Mouse (Mus musculus): Measurements from ENCODE around the gene Gfi1b. TPM values are rescaled to one million over a fixed set of nuclear protein-coding genes. Genes with fewer than 3 reads are reported as not detected.

Gene Gfi1b
- total RNA-seq, 2 experiments from 2014 or later: 10.3 to 28.3 TPM

GRCm38 (mm10) chr2:28563303-28563702, 58.5 kb downstream of the Gfi1b start, which contains the start of gene Cel:
Gene Cel, minus strand, starts transcription at chr2:28563403.
- no peak for ATAC-seq (replicated peaks; ENCODE audit: poor library complexity)

Other genes with a start within 250 kb of the Gfi1b start
- 1.9 and 2.2 TPM in 2 replicates for gene Ppp1r26, start 175.2 kb downstream of the Gfi1b start, total RNA-seq (2015)
- gene Ppp1r26, start 175.2 kb downstream of the Gfi1b start, total RNA-seq (2017): 1.1 and 1.6 TPM in 2 replicates
- not detected in 2 replicates for gene 1700007K13Rik, start 155.7 kb downstream of the Gfi1b start, total RNA-seq (2015)
- not detected in 2 replicates for gene 1700007K13Rik, start 155.7 kb downstream of the Gfi1b start, total RNA-seq (2017)
- gene Mrps2, start 153.9 kb downstream of the Gfi1b start, total RNA-seq (2015): 64.8 and 71.0 TPM in 2 replicates
- 31.2 and 32.5 TPM in 2 replicates for gene Mrps2, start 153.9 kb downstream of the Gfi1b start, total RNA-seq (2017)
- not detected in 2 replicates for gene Gbgt1, start 125.1 kb downstream of the Gfi1b start, total RNA-seq (2015)
- gene Gbgt1, start 125.1 kb downstream of the Gfi1b start, total RNA-seq (2017): not detected in 2 replicates
- gene Gm10134, start 115.9 kb downstream of the Gfi1b start, total RNA-seq (2015): not detected in 2 replicates
- gene Gm10134, start 115.9 kb downstream of the Gfi1b start, total RNA-seq (2017): not detected in 2 replicates
- gene Ralgds, start 108.9 kb downstream of the Gfi1b start, total RNA-seq (2015): 3.4 and 7.4 TPM in 2 replicates
- 3.2 and 3.3 TPM in 2 replicates for gene Ralgds, start 108.9 kb downstream of the Gfi1b start, total RNA-seq (2017)
- gene Cel, start 58.6 kb downstream of the Gfi1b start, total RNA-seq (2015): not detected in 2 replicates
- not detected in 2 replicates for gene Cel, start 58.6 kb downstream of the Gfi1b start, total RNA-seq (2017)
- 16.2 and 19.1 TPM in 2 replicates for gene Gtf3c5, start 38.2 kb downstream of the Gfi1b start, total RNA-seq (2015)
- gene Gtf3c5, start 38.2 kb downstream of the Gfi1b start, total RNA-seq (2017): 11.0 and 13.0 TPM in 2 replicates
- 9.4 and 10.3 TPM in 2 replicates for gene Tsc1, start 19.2 kb upstream of the Gfi1b start, total RNA-seq (2015)
- 7.1 and 12.1 TPM in 2 replicates for gene Tsc1, start 19.2 kb upstream of the Gfi1b start, total RNA-seq (2017)
- gene Spaca9, start 77.7 kb upstream of the Gfi1b start, total RNA-seq (2015): 0.66 and 5.7 TPM in 2 replicates
- gene Spaca9, start 77.7 kb upstream of the Gfi1b start, total RNA-seq (2017): 2.4 and 8.4 TPM in 2 replicates
- 0.30 and 0.93 TPM in 2 replicates for gene Ak8, start 78.2 kb upstream of the Gfi1b start, total RNA-seq (2015)
- gene Ak8, start 78.2 kb upstream of the Gfi1b start, total RNA-seq (2017): 0.24 and 0.33 TPM in 2 replicates
- gene Gtf3c4, start 218.4 kb upstream of the Gfi1b start, total RNA-seq (2015): 13.7 and 14.9 TPM in 2 replicates
- gene Gtf3c4, start 218.4 kb upstream of the Gfi1b start, total RNA-seq (2017): 23.2 and 25.4 TPM in 2 replicates
- 9.7 and 10.6 TPM in 2 replicates for gene Ddx31, start 218.4 kb upstream of the Gfi1b start, total RNA-seq (2015)
- gene Ddx31, start 218.4 kb upstream of the Gfi1b start, total RNA-seq (2017): 15.2 and 17.0 TPM in 2 replicates

Data from megakaryocyte progenitor cell, adult 5-6 weeks (primary cell).